Mouse (Mus musculus): ENCODE results near the gene Sycp2l. TPM values are rescaled to one million over a fixed set of nuclear protein-coding genes. Genes with fewer than 3 reads are reported as not detected.
"Not testable (repeated sequence)": the region's sequence is repeated elsewhere in the genome, so short reads cannot be mapped to it uniquely, and the experiment has no call there.

Gene Sycp2l
- total and polyA plus RNA-seq, 3 experiments = not detected

GRCm38 (mm10) chr13:41128326-41128725 is 14.2 kb downstream of the Sycp2l start:
- no peak for DNase-seq

GRCm38 (mm10) chr13:41129061-41129460 is 15.0 kb downstream of the Sycp2l start:
- DNase-seq = no peak

- peak; percentile 57 for DNase-seq
Measured at GRCm38 (mm10) chr13:41134901-41135300, 20.8 kb downstream of the Sycp2l start.

- no peak for DNase-seq
Measured at GRCm38 (mm10) chr13:41145433-41145970, 31.4 kb downstream of the Sycp2l start.

- DNase-seq = peak; percentile 41
Measured at GRCm38 (mm10) chr13:41146271-41146670, 32.2 kb downstream of the Sycp2l start.

GRCm38 (mm10) chr13:41153146-41153545 is 39.0 kb downstream of the Sycp2l start:
- no peak for DNase-seq

- no peak for DNase-seq
Measured at GRCm38 (mm10) chr13:41158426-41158825, 44.3 kb downstream of the Sycp2l start.

GRCm38 (mm10) chr13:41187886-41188285 is 73.8 kb downstream of the Sycp2l start:
- no peak for DNase-seq

- DNase-seq = no peak
Measured at GRCm38 (mm10) chr13:41195640-41196333, 81.7 kb downstream of the Sycp2l start.

- DNase-seq = no peak
Measured at GRCm38 (mm10) chr13:41200861-41201260, 86.8 kb downstream of the Sycp2l start.

- DNase-seq = no peak
Measured at GRCm38 (mm10) chr13:41203289-41203688, 89.2 kb downstream of the Sycp2l start.

GRCm38 (mm10) chr13:41203691-41204090 is 89.6 kb downstream of the Sycp2l start:
- DNase-seq = no peak

- not testable (repeated sequence) for DNase-seq
Measured at GRCm38 (mm10) chr13:41205568-41205967, 91.5 kb downstream of the Sycp2l start.

- no peak for DNase-seq
Measured at GRCm38 (mm10) chr13:41206241-41206640, 92.1 kb downstream of the Sycp2l start.

- no peak for DNase-seq
Measured at GRCm38 (mm10) chr13:41211276-41211675, 97.2 kb downstream of the Sycp2l start.

GRCm38 (mm10) chr13:41212558-41213322 is 98.6 kb downstream of the Sycp2l start:
- DNase-seq = no peak

- DNase-seq = no peak
Measured at GRCm38 (mm10) chr13:41215669-41216068, 101.6 kb downstream of the Sycp2l start.

- DNase-seq = no peak
Measured at GRCm38 (mm10) chr13:41216236-41216635, 102.1 kb downstream of the Sycp2l start.

- DNase-seq = no peak
Measured at GRCm38 (mm10) chr13:41219056-41219455, 104.9 kb downstream of the Sycp2l start.

GRCm38 (mm10) chr13:41219687-41220303 is 105.7 kb downstream of the Sycp2l start:
- DNase-seq = no peak

GRCm38 (mm10) chr13:41220304-41220834 is 106.3 kb downstream of the Sycp2l start, which contains the start of gene Elovl2:
Gene Elovl2, minus strand, starts transcription at chr13:41220405.
- DNase-seq = peak; percentile 85
